Mouse (Mus musculus) lung, embryonic 16.5 days (tissue): ENCODE results near the gene Cyp2d34. TPM values are rescaled to one million over a fixed set of nuclear protein-coding genes. Genes with fewer than 3 reads are reported as not detected.

Experiments used
- ATAC-seq: fragments of 200-750 bp; cut with Nextera tagmentation; 2 replicates; pipeline ENCODE4 v1.8.0; 2017; ENCODE audit warnings: low read depth, mild to moderate bottlenecking, moderate library complexity
- H3K27ac ChIP-seq: fragments of 300-500 bp; sonication (generic); 2 replicates; pipeline ENCODE4 v1.5.1; 2014; ENCODE audit warnings: mild to moderate bottlenecking, control low read depth, low read length
- H3K27me3 ChIP-seq: fragments of 300-500 bp; sonication (generic); 2 replicates; pipeline ENCODE4 v1.6.1; 2014; ENCODE audit warnings: low read depth, low read length, mixed read lengths; ENCODE audit not compliant: control insufficient read depth, insufficient read depth
- H3K36me3 ChIP-seq: fragments of 300-500 bp; sonication (generic); 2 replicates; pipeline ENCODE4 v1.6.1; 2014; ENCODE audit warnings: low read length; ENCODE audit not compliant: control insufficient read depth, insufficient read depth
- H3K4me1 ChIP-seq: fragments of 300-500 bp; sonication (generic); replicated peaks from 2 replicates; pipeline ENCODE4 v1.6.1; 2014; ENCODE audit warnings: low read length, mixed read lengths; ENCODE audit not compliant: control insufficient read depth, insufficient read depth
- H3K4me2 ChIP-seq: fragments of 300-500 bp; sonication (generic); 2 replicates; pipeline ENCODE4 v1.6.1; 2014; ENCODE audit warnings: low read depth, low read length, control low read depth
- H3K4me3 ChIP-seq: fragments of 300-500 bp; sonication (generic); 2 replicates; pipeline ENCODE4 v1.5.1; 2014; ENCODE audit warnings: mild to moderate bottlenecking, low read length, control low read depth
- H3K9ac ChIP-seq: fragments of 300-500 bp; sonication (generic); 2 replicates; pipeline ENCODE4 v1.6.1; 2014; ENCODE audit warnings: low read length, control low read depth
- H3K9me3 ChIP-seq: fragments of 300-500 bp; sonication (generic); 2 replicates; pipeline ENCODE4 v1.6.1; 2016; ENCODE audit warnings: low read length; ENCODE audit not compliant: control insufficient read depth
- WGBS: fragments of 180-500 bp; shearing (Covaris S2); extraction: QIAGEN DNeasy Blood & Tissue Kit; methylation state at CpG from one replicate; pipeline ENCODE4 v1.1.7; 2014; 5-methylcytosine and 5-hydroxymethylcytosine counted together
- microRNA-seq: library from miRNA; unstranded; fragments of <30 nt; microRNA quantifications from one replicate; pipeline ENCODE4, GENCODE M21; 2016
- polyA plus RNA-seq: library from polyadenylated mRNA; unstranded; fragments of >200 nt; fragmentation: Nextera tagmentation; extraction: Ambion mirVana; gene quantifications from 2 replicates; pipeline ENCODE4 v1.2.1, GENCODE M21; 2015

Cyp2d34 gene
- polyA plus RNA-seq, 1 experiment from 2014 or later, result not detected

- WGBS, result 75% methylated on average over 1 of the region's 1 CpGs
- ATAC-seq, result no peak
- H3K36me3 ChIP-seq, result no peaks in the 10 kb centered on the region
- H3K4me2 ChIP-seq, result no peak overlapping the region
- no peak overlapping the region for H3K9ac ChIP-seq
- H3K4me1 ChIP-seq, result no peaks in the 10 kb centered on the region
- no peaks in the 10 kb centered on the region for H3K27me3 ChIP-seq
- no peak overlapping the region for H3K4me3 ChIP-seq
- no peak overlapping the region for H3K27ac ChIP-seq
- no peaks in the 10 kb centered on the region for H3K9me3 ChIP-seq
These were observed 14.2 kb upstream of the Cyp2d34 start for GRCm38 (mm10) chr15:82634976-82635375.

- WGBS, result 48% methylated on average over 1 of the region's 1 CpGs
- no peak for ATAC-seq
- Histone ChIP-seq H3K27ac (no peak overlapping the region), H3K27me3 (no peaks in the 10 kb centered on the region), H3K4me2 (no peak overlapping the region), H3K4me3 (no peak overlapping the region), H3K4me1 (no peaks in the 10 kb centered on the region), H3K36me3 (no peaks in the 10 kb centered on the region), H3K9me3 (no peaks in the 10 kb centered on the region), H3K9ac (no peak overlapping the region)
These were observed 1.2 kb upstream of the Cyp2d34 start for GRCm38 (mm10) chr15:82621993-82622392.

- Histone ChIP-seq H3K27me3 (no peaks in the 10 kb centered on the region), H3K27ac (no peak overlapping the region), H3K4me3 (no peak overlapping the region), H3K36me3 (no peaks in the 10 kb centered on the region), H3K9ac (no peak overlapping the region), H3K4me1 (no peaks in the 10 kb centered on the region), H3K9me3 (no peaks in the 10 kb centered on the region), H3K4me2 (no peak overlapping the region)
- ATAC-seq, result no peak
- WGBS, result 96% methylated on average over 9 of the region's 9 CpGs
These were observed 2.3 kb downstream of the Cyp2d34 start for GRCm38 (mm10) chr15:82618362-82619020.

- Histone ChIP-seq H3K27ac (no peak overlapping the region), H3K4me2 (no peak overlapping the region), H3K36me3 (no peaks in the 10 kb centered on the region), H3K4me1 (no peaks in the 10 kb centered on the region), H3K27me3 (no peaks in the 10 kb centered on the region), H3K9ac (no peak overlapping the region), H3K9me3 (no peaks in the 10 kb centered on the region), H3K4me3 (no peak overlapping the region)
- WGBS, result 69% methylated on average over 9 of the region's 9 CpGs
- no peak for ATAC-seq
These were observed 38.1 kb downstream of the Cyp2d34 start for GRCm38 (mm10) chr15:82582621-82583020.

- H3K36me3 ChIP-seq, result no peaks in the 10 kb centered on the region
- H3K27ac ChIP-seq, result no peak overlapping the region
- H3K9me3 ChIP-seq, result no peaks in the 10 kb centered on the region
- ATAC-seq, result no peak
- no peak overlapping the region for H3K9ac ChIP-seq
- no peaks in the 10 kb centered on the region for H3K4me1 ChIP-seq
- no peaks in the 10 kb centered on the region for H3K27me3 ChIP-seq
- H3K4me2 ChIP-seq, result no peak overlapping the region
- no peak overlapping the region for H3K4me3 ChIP-seq
- 64% methylated on average over 2 of the region's 2 CpGs for WGBS
These were observed 41.7 kb downstream of the Cyp2d34 start for GRCm38 (mm10) chr15:82579071-82579470.

- 58% methylated on average over 1 of the region's 1 CpGs for WGBS
- Histone ChIP-seq H3K4me1 (no peaks in the 10 kb centered on the region), H3K27ac (no peak overlapping the region), H3K36me3 (no peaks in the 10 kb centered on the region), H3K4me3 (no peak overlapping the region), H3K9me3 (no peaks in the 10 kb centered on the region), H3K4me2 (no peak overlapping the region), H3K27me3 (no peaks in the 10 kb centered on the region), H3K9ac (no peak overlapping the region)
- no peak for ATAC-seq
These were observed 47.9 kb downstream of the Cyp2d34 start for GRCm38 (mm10) chr15:82572856-82573255.

Small RNAs within 50 kb of the gene (microRNA-seq; reads per million reads assigned to microRNA genes)
- not detected for gene Gm27463
- not detected for gene Gm27742

Other genes with a start within 250 kb of the Cyp2d34 start
- 9.7 and 12.7 TPM in 2 replicates for gene Cyp2d22, start 240.7 kb downstream of the Cyp2d34 start, polyA plus RNA-seq
- not detected in 2 replicates for gene Cyp2d11, start 226.9 kb downstream of the Cyp2d34 start, polyA plus RNA-seq
- 0.18 and 0.63 TPM in 2 replicates for gene Cyp2d10, start 213.8 kb downstream of the Cyp2d34 start, polyA plus RNA-seq
- gene Cyp2d9, start 187.5 kb downstream of the Cyp2d34 start, polyA plus RNA-seq, result not detected in 2 replicates
- not detected in 2 replicates for gene Cyp2d12, start 65.9 kb downstream of the Cyp2d34 start, polyA plus RNA-seq
- not detected in 2 replicates for gene Cyp2d40, start 143.2 kb upstream of the Cyp2d34 start, polyA plus RNA-seq
- 0.31 and 1.4 TPM in 2 replicates for gene Cyp2d26, start 173.3 kb upstream of the Cyp2d34 start, polyA plus RNA-seq